Mouse (Mus musculus): Measurements from ENCODE around the gene Gm5346. TPM values are rescaled to one million over a fixed set of nuclear protein-coding genes. Genes with fewer than 3 reads are reported as not detected.
"Not testable (repeated sequence)": the region's sequence is repeated elsewhere in the genome, so short reads cannot be mapped to it uniquely, and the experiment has no call there.

Gene Gm5346
- total RNA-seq (2014; fragmentation: Nextera tagmentation) (not detected in 2 replicates), total RNA-seq (2017) (not detected in 2 replicates)

GRCm38 (mm10) chr8:43627176-43627575 lies at the start of gene Gm5346:
Gene Gm5346, minus strand, starts transcription at chr8:43627276.
- ATAC-seq (replicated peaks; ENCODE audit: poor library complexity, severe bottlenecking), result no peak

- ATAC-seq (replicated peaks; ENCODE audit: poor library complexity, severe bottlenecking), result no peak
Observed at GRCm38 (mm10) chr8:43616046-43616445, 11.0 kb downstream of the Gm5346 start.

DNA sequence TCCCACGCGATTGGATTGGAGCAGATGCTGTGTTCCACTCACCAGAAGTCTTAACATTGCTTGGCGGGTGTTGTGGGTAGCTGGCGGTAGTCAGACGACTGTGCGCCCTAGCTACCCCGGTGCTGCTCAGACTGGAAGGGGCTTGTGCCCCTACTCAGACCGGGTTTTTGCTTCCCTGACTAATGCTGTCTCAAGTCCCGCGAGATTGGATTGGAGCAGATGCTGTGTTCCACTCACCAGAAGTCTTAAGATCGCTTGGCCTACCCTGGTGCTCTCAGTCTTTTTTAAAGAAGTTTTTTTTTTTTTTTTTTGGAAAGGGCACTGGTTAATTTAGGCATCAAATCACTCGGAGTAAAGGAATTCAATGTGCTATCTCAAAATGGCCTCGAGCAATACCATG lies 23.4 kb downstream of the Gm5346 start:
- ATAC-seq (replicated peaks; ENCODE audit: poor library complexity, severe bottlenecking), result not testable (repeated sequence)

- ATAC-seq (replicated peaks; ENCODE audit: poor library complexity, severe bottlenecking), result not testable (repeated sequence)
Observed at GRCm38 (mm10) chr8:43603166-43603565, 23.9 kb downstream of the Gm5346 start.

GRCm38 (mm10) chr8:43576607-43577006 lies 50.5 kb downstream of the Gm5346 start, which contains the start of gene Adam26a:
Gene Adam26a, minus strand, starts transcription at chr8:43576707.
- not testable (repeated sequence) for ATAC-seq (replicated peaks; ENCODE audit: poor library complexity, severe bottlenecking)

Other genes with a start within 250 kb of the Gm5346 start
- not detected in 2 replicates for gene Adam26b, start 99.2 kb downstream of the Gm5346 start, total RNA-seq (2014; fragmentation: Nextera tagmentation)
- not detected in 2 replicates for gene Adam26b, start 99.2 kb downstream of the Gm5346 start, total RNA-seq (2017)
- not detected in 2 replicates for gene Adam26a, start 50.6 kb downstream of the Gm5346 start, total RNA-seq (2014; fragmentation: Nextera tagmentation)
- not detected in 2 replicates for gene Adam26a, start 50.6 kb downstream of the Gm5346 start, total RNA-seq (2017)
- gene Adam34, start 82.8 kb upstream of the Gm5346 start, total RNA-seq (2014; fragmentation: Nextera tagmentation), result not detected in 2 replicates
- gene Adam34, start 82.8 kb upstream of the Gm5346 start, total RNA-seq (2017), result not detected in 2 replicates